Mouse (Mus musculus) cerebellum, postnatal 36 days (tissue): ENCODE measurements around the gene Gstm2.
"Not testable (repeated sequence)": the region's sequence is repeated elsewhere in the genome, so short reads cannot be mapped to it uniquely, and the experiment has no call there.

ENCODE experiments used
- DNase-seq, 2 experiments: peaks; one replicate each; pipeline ENCODE4 v3.0.0; 2021 to 2022; ENCODE audit warnings: mixed read lengths in 2 of 2

Gstm2 gene

GRCm38 (mm10) chr3:107996576-107996975 is 10.3 kb upstream of the Gstm2 start:
- no peak for DNase-seq

- not testable (repeated sequence) for DNase-seq
Measured at GRCm38 (mm10) chr3:107995974-107996373, 9.7 kb upstream of the Gstm2 start.

- not testable (repeated sequence) for DNase-seq
Measured at GRCm38 (mm10) chr3:107985141-107985540, 1.1 kb downstream of the Gstm2 start.

GRCm38 (mm10) chr3:107984471-107984870 is 1.8 kb downstream of the Gstm2 start:
- no peak for DNase-seq

- no peak for DNase-seq
Measured at GRCm38 (mm10) chr3:107983771-107984170, 2.5 kb downstream of the Gstm2 start.

- no peak for DNase-seq
Measured at GRCm38 (mm10) chr3:107982726-107983125, 3.5 kb downstream of the Gstm2 start.

GRCm38 (mm10) chr3:107981261-107981660 is 5.0 kb downstream of the Gstm2 start:
- no peak for DNase-seq

- no peak for DNase-seq
Measured at GRCm38 (mm10) chr3:107977691-107978090, 8.6 kb downstream of the Gstm2 start.

GRCm38 (mm10) chr3:107974237-107974636 is 12.0 kb downstream of the Gstm2 start:
- DNase-seq, result no peak

- DNase-seq, result no peak
Measured at GRCm38 (mm10) chr3:107972070-107972469, 14.2 kb downstream of the Gstm2 start.

- DNase-seq, result not testable (repeated sequence)
Measured at GRCm38 (mm10) chr3:107971101-107971500, 15.2 kb downstream of the Gstm2 start.

GRCm38 (mm10) chr3:107968724-107969395 is 17.4 kb downstream of the Gstm2 start, which contains the start of gene Gstm3:
Gstm3 (minus strand) TSS chr3:107969283.
- no peak for DNase-seq

GRCm38 (mm10) chr3:107966631-107967030 is 19.6 kb downstream of the Gstm2 start:
- no peak for DNase-seq

- no peak for DNase-seq
Measured at GRCm38 (mm10) chr3:107965592-107965991, 20.7 kb downstream of the Gstm2 start.

GRCm38 (mm10) chr3:107964656-107965308 is 21.5 kb downstream of the Gstm2 start:
- no peak for DNase-seq

GRCm38 (mm10) chr3:107964026-107964425 is 22.2 kb downstream of the Gstm2 start:
- DNase-seq, result no peak

- DNase-seq, result not testable (repeated sequence)
Measured at GRCm38 (mm10) chr3:107955260-107955659, 31.0 kb downstream of the Gstm2 start.

GRCm38 (mm10) chr3:107953906-107954305 is 32.3 kb downstream of the Gstm2 start:
- no peak for DNase-seq

- peak; percentile 40 to 54 for DNase-seq
Measured at GRCm38 (mm10) chr3:107953328-107953755, 32.9 kb downstream of the Gstm2 start.

- no peak for DNase-seq
Measured at GRCm38 (mm10) chr3:107950531-107950930, 35.7 kb downstream of the Gstm2 start.

- not testable (repeated sequence) for DNase-seq
Measured at GRCm38 (mm10) chr3:107949461-107949860, 36.8 kb downstream of the Gstm2 start.

- DNase-seq, result no peak
Measured at GRCm38 (mm10) chr3:107945729-107946128, 40.5 kb downstream of the Gstm2 start.

GRCm38 (mm10) chr3:107943239-107943990 is 42.8 kb downstream of the Gstm2 start, which contains the start of gene Gstm6:
Gstm6 (minus strand) TSS chr3:107943749.
- DNase-seq, result no peak
